Mouse (Mus musculus): ENCODE results near the gene Hacd2.

- TF ChIP-seq POLR2A (IDR thresholded peaks at IDR 0.05; ENCODE audit: borderline replicate concordance, control insufficient read depth, low read depth, low read length), result no peak
- no peak for TF ChIP-seq CTCF (IDR thresholded peaks at IDR 0.05; ENCODE audit: control insufficient read depth, insufficient read depth, low read length)
Observed at GRCm38 (mm10) chr16:34999986-35000385, 22.2 kb upstream of the Hacd2 start.
